Mouse (Mus musculus) intestine, embryonic 15.5 days (tissue): ENCODE data around the gene Evpl. TPM values are rescaled to one million over a fixed set of nuclear protein-coding genes. Genes with fewer than 3 reads are reported as not detected.
A peak's percentile ranks its signal among the peaks of the same experiment; 100 is the strongest.
"Not testable (repeated sequence)": the region's sequence is repeated elsewhere in the genome, so short reads cannot be mapped to it uniquely, and the experiment has no call there.

ENCODE experiments used
- ATAC-seq: fragments of 200-750 bp; cut with Nextera tagmentation; 2 replicates; pipeline ENCODE4 v1.8.0; 2017; ENCODE audit warnings: moderate TSS enrichment, moderate library complexity
- H3K27ac ChIP-seq: fragments of 300-500 bp; sonication (generic); 2 replicates; pipeline ENCODE4 v1.5.1; 2015; ENCODE audit warnings: mild to moderate bottlenecking, inconsistent platforms
- H3K27me3 ChIP-seq: fragments of 300-500 bp; sonication (generic); replicated peaks from 2 replicates; pipeline ENCODE4 v1.6.1; 2015; ENCODE audit warnings: inconsistent platforms
- H3K36me3 ChIP-seq: fragments of 300-500 bp; sonication (generic); 2 replicates; pipeline ENCODE4 v1.6.1; 2015; ENCODE audit warnings: inconsistent platforms
- H3K4me1 ChIP-seq: fragments of 300-500 bp; sonication (generic); replicated peaks from 2 replicates; pipeline ENCODE4 v1.6.1; 2015; ENCODE audit warnings: inconsistent platforms
- H3K4me2 ChIP-seq: fragments of 300-500 bp; sonication (generic); replicated peaks from 2 replicates; pipeline ENCODE4 v1.6.1; 2015; ENCODE audit warnings: mild to moderate bottlenecking, inconsistent platforms
- H3K4me3 ChIP-seq: fragments of 300-500 bp; sonication (generic); replicated peaks from 2 replicates; pipeline ENCODE4 v1.5.1; 2015; ENCODE audit warnings: inconsistent platforms
- H3K9ac ChIP-seq: fragments of 300-500 bp; sonication (generic); 2 replicates; pipeline ENCODE4 v1.6.1; 2015; ENCODE audit warnings: inconsistent platforms
- H3K9me3 ChIP-seq: fragments of 300-500 bp; sonication (generic); 2 replicates; pipeline ENCODE4 v1.6.1; 2016; ENCODE audit warnings: inconsistent platforms
- WGBS: fragments of 180-500 bp; shearing (Covaris S2); methylation state at CpG from one replicate; pipeline ENCODE4 v1.1.7; 2015; 5-methylcytosine and 5-hydroxymethylcytosine counted together
- polyA plus RNA-seq: library from polyadenylated mRNA; unstranded; fragments of >200 nt; fragmentation: Nextera tagmentation; extraction: Ambion mirVana; gene quantifications from 2 replicates; pipeline ENCODE4 v1.2.1, GENCODE M21; 2015

The Evpl gene
- polyA plus RNA-seq: 3.3 and 3.4 TPM in 2 replicates

DNA sequence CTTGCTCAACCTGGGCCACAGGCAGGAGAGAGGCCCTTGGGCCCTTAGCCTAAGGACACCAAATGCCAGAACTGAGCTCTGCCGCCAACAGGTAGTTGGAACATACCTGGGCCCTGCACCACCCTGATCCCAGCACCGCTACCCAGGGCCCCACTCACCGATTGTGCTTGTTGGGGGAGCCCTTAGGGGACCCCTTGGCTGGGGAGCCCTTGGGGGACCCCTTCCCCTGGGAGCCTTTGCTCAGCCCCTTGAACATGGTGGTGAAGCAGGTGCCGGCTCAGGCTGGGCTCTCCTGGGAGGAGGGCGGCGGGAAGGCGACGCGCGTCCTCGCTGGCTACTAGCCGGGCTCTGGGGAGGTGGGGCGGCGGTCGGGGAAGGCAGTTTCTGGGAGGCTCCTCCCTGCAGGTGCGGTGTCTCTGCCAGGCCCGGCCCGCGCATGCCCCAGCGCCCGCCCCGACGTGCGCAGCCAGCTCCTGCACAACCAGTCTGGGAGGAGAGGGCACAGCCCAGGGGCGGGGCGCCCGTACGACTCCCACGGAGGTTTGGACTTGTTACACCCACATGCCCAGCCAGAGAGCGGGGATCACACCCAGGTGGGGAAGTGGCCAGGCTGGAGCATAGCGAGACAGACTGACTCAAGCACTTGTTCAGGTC lies at the start of gene Evpl:
TSS of gene Evpl (minus strand) at position 336 of the 654 bp plus-strand sequence.
- Histone ChIP-seq H3K4me2 (peak within 1 kb of the TSS; percentile 66), H3K27ac (peak within 1 kb of the TSS; percentile 60), H3K9ac (peak within 1 kb of the TSS; percentile 46), H3K36me3 (no peaks in the 10 kb centered on the region), H3K4me1 (peaks cover 33% of the 10 kb centered on the region), H3K4me3 (peak within 1 kb of the TSS; percentile 31), H3K9me3 (no peaks in the 10 kb centered on the region), H3K27me3 (0 out of 2 replicates have a peak, but pooled peaks cover 6% of the 10 kb centered on the region)
- peak; percentile 95 for ATAC-seq
- 10% methylated on average over 31 of the region's 31 CpGs for WGBS

- no peak overlapping the region for H3K27ac ChIP-seq
- no peaks in the 10 kb centered on the region for H3K9me3 ChIP-seq
- ATAC-seq: no peak
- H3K4me2 ChIP-seq: no peak overlapping the region
- peaks cover 29% of the 10 kb centered on the region for H3K4me1 ChIP-seq
- H3K36me3 ChIP-seq: peaks cover 14% of the 10 kb centered on the region
- peaks cover 24% of the 10 kb centered on the region for H3K27me3 ChIP-seq
- no peak overlapping the region for H3K4me3 ChIP-seq
- 81% methylated on average over 5 of the region's 5 CpGs for WGBS
- H3K9ac ChIP-seq: no peak overlapping the region
Measured at GRCm38 (mm10) chr11:116287351-116287750, 49.5 kb upstream of the Evpl start.

- 53% methylated on average over 7 of the region's 7 CpGs for WGBS
- Histone ChIP-seq H3K9ac (no peak overlapping the region), H3K9me3 (no peaks in the 10 kb centered on the region), H3K4me1 (peaks cover 32% of the 10 kb centered on the region), H3K27me3 (peaks cover 40% of the 10 kb centered on the region), H3K27ac (peak overlapping the region; percentile 44; the same call in 1 of the 2 replicates), H3K36me3 (peaks cover 10% of the 10 kb centered on the region), H3K4me3 (no peak overlapping the region), H3K4me2 (no peak overlapping the region)
- ATAC-seq: peak; percentile 72
Measured at GRCm38 (mm10) chr11:116285770-116286191, 47.9 kb upstream of the Evpl start.

GRCm38 (mm10) chr11:116283982-116284381 lies 46.1 kb upstream of the Evpl start:
- H3K27me3 ChIP-seq: peaks cover 48% of the 10 kb centered on the region
- WGBS: 47% methylated on average over 6 of the region's 6 CpGs
- no peak overlapping the region for H3K27ac ChIP-seq
- no peak overlapping the region for H3K4me2 ChIP-seq
- no peak for ATAC-seq
- H3K9ac ChIP-seq: no peak overlapping the region
- no peak overlapping the region for H3K4me3 ChIP-seq
- H3K4me1 ChIP-seq: peaks cover 26% of the 10 kb centered on the region
- H3K36me3 ChIP-seq: peaks cover 10% of the 10 kb centered on the region
- no peaks in the 10 kb centered on the region for H3K9me3 ChIP-seq

DNA sequence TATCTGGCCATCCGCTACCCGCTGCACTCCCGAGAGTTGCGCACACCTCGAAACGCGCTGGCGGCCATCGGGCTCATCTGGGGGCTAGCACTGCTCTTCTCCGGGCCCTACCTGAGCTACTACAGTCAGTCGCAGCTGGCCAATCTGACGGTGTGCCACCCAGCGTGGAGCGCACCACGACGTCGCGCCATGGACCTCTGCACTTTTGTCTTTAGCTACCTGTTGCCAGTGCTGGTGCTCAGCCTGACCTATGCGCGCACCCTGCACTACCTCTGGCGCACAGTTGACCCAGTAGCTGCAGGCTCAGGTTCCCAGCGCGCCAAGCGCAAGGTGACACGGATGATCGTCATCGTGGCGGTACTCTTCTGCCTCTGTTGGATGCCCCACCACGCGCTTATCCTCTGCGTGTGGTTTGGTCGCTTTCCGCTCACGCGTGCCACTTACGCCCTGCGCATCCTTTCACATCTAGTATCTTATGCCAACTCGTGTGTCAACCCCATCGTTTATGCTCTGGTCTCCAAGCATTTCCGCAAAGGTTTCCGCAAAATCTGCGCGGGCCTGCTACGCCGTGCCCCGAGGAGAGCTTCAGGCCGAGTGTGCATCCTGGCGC lies 45.1 kb upstream of the Evpl start:
- ATAC-seq: no peak
- Histone ChIP-seq H3K9ac (no peak overlapping the region), H3K27me3 (peaks cover 48% of the 10 kb centered on the region), H3K4me2 (peak overlapping the region; percentile 7; the same call in 1 of the 2 replicates), H3K36me3 (peaks cover 2% of the 10 kb centered on the region; the same call in 1 of the 2 replicates), H3K4me1 (peaks cover 22% of the 10 kb centered on the region), H3K9me3 (no peaks in the 10 kb centered on the region), H3K27ac (no peak overlapping the region), H3K4me3 (no peak overlapping the region)
- WGBS: 9% methylated on average over 48 of the region's 48 CpGs

GRCm38 (mm10) chr11:116282089-116282488 lies 44.2 kb upstream of the Evpl start:
- Histone ChIP-seq H3K4me1 (peaks cover 17% of the 10 kb centered on the region), H3K27me3 (peaks cover 48% of the 10 kb centered on the region), H3K4me3 (peak overlapping the region; percentile 30), H3K4me2 (peak overlapping the region; percentile 68), H3K9ac (no peak overlapping the region), H3K27ac (no peak overlapping the region), H3K36me3 (no peaks in the 10 kb centered on the region), H3K9me3 (no peaks in the 10 kb centered on the region)
- 3% methylated on average over 11 of the region's 11 CpGs for WGBS
- ATAC-seq: no peak

DNA sequence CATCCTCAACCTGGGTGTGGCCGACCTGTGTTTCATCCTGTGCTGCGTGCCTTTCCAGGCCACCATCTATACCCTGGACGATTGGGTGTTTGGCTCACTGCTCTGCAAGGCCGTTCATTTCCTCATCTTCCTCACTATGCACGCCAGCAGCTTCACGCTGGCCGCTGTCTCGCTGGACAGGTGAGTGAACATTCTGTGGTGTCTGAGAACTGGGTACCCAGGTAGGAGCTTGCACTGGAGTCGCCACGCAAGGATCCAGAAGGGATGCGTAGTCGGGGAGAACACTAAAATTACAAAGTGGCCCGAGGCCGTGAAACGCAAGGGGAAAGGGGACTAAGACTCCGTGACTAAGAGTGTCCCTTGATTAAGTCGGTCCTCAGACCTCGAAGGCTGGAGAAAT lies 43.8 kb upstream of the Evpl start:
- Histone ChIP-seq H3K4me1 (peaks cover 16% of the 10 kb centered on the region), H3K27me3 (peaks cover 48% of the 10 kb centered on the region), H3K9ac (no peak overlapping the region; the same call in 1 of the 2 replicates), H3K4me2 (peak overlapping the region; percentile 68), H3K4me3 (peak overlapping the region; percentile 30), H3K27ac (no peak overlapping the region), H3K36me3 (no peaks in the 10 kb centered on the region), H3K9me3 (no peaks in the 10 kb centered on the region)
- WGBS: 3% methylated on average over 18 of the region's 18 CpGs
- ATAC-seq: no peak

- no peak within 1 kb of the TSS for H3K27ac ChIP-seq
- ATAC-seq: no peak
- H3K9me3 ChIP-seq: no peaks in the 10 kb centered on the region
- peaks cover 48% of the 10 kb centered on the region for H3K27me3 ChIP-seq
- peaks cover 15% of the 10 kb centered on the region for H3K4me1 ChIP-seq
- 8% methylated on average over 48 of the region's 48 CpGs for WGBS
- H3K36me3 ChIP-seq: no peaks in the 10 kb centered on the region
- peak within 1 kb of the TSS; percentile 30 for H3K4me3 ChIP-seq
- no peak within 1 kb of the TSS; the same call in 1 of the 2 replicates for H3K9ac ChIP-seq
- peak within 1 kb of the TSS; percentile 68 for H3K4me2 ChIP-seq
Measured at GRCm38 (mm10) chr11:116280751-116281663, 43.1 kb upstream of the Evpl start, which contains the start of gene Galr2. Galr2 (plus strand) TSS chr11:116280939.

GRCm38 (mm10) chr11:116277184-116277583 lies 39.3 kb upstream of the Evpl start:
- not testable (repeated sequence) for H3K27ac ChIP-seq, H3K9ac ChIP-seq, H3K4me3 ChIP-seq, H3K4me2 ChIP-seq, ATAC-seq, H3K9me3 ChIP-seq, H3K36me3 ChIP-seq
- Histone ChIP-seq H3K4me1 (peaks cover 15% of the 10 kb centered on the region), H3K27me3 (peaks cover 22% of the 10 kb centered on the region)
- 92% methylated on average over 1 of the region's 1 CpGs for WGBS

GRCm38 (mm10) chr11:116274045-116274666 lies 36.3 kb upstream of the Evpl start, which contains the start of gene Srp68:
Srp68 (minus strand) TSS chr11:116274217.
- Histone ChIP-seq H3K4me2 (peak within 1 kb of the TSS; percentile 54), H3K27me3 (no peaks in the 10 kb centered on the region), H3K36me3 (0 out of 2 replicates have a peak, but pooled peaks cover 3% of the 10 kb centered on the region), H3K4me3 (peak within 1 kb of the TSS; percentile 92), H3K9me3 (no peaks in the 10 kb centered on the region), H3K4me1 (peaks cover 12% of the 10 kb centered on the region), H3K9ac (peak within 1 kb of the TSS; percentile 89), H3K27ac (peak within 1 kb of the TSS; percentile 94)
- WGBS: 2% methylated on average over 32 of the region's 32 CpGs
- ATAC-seq: peak; percentile 97

GRCm38 (mm10) chr11:116273469-116274044 lies 35.7 kb upstream of the Evpl start:
- Histone ChIP-seq H3K9ac (peak overlapping the region; percentile 89), H3K27ac (peak overlapping the region; percentile 94), H3K4me2 (peak overlapping the region; percentile 54), H3K27me3 (no peaks in the 10 kb centered on the region), H3K36me3 (peaks cover 7% of the 10 kb centered on the region; the same call in 1 of the 2 replicates), H3K4me1 (peaks cover 12% of the 10 kb centered on the region), H3K9me3 (no peaks in the 10 kb centered on the region), H3K4me3 (peak overlapping the region; percentile 92)
- peak; percentile 63 for ATAC-seq
- WGBS: under 1% methylated on average over 39 of the region's 39 CpGs
